Mouse (Mus musculus): ENCODE measurements around the gene Iqcn.

DNA sequence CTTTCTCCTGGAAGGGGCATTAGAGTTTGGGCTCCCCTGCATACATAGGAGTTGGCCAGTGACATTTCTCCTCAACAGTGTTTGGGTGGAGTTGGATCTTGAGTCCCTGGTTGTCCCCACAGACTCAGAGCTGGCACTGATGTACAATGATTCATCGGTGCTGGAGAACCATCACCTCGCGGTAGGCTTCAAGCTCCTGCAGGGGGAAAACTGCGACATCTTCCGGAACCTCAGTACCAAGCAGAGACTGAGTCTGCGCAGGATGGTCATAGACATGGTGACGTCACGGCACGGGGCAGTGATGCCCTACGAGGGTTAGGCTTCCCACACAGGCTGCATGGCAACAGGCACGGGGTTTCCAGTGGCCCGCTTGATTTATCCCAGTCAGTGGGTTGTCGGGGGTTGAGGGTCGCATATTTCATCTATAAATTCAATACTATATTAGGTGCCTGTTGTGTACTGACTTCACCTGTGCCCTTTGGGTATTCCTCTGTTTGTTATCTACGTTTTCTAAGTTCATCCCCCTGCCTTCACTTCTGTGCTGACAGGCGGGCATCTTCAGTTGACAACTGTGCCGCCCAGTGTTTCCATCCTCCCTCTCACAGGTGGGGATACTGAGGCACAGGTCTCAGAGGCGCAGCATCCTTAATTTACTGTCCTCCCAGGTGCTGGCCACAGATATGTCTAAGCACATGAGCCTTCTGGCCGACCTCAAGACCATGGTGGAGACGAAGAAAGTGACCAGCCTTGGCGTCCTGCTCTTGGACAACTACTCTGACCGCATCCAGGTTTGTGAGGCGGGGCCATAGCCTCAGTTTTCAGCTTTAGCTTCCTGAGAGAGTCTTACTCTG, 45.2 kb downstream of the Iqcn start:
- TF ChIP-seq NANOG (IDR thresholded peaks at IDR 0.05; ENCODE audit: borderline replicate concordance, low read length) (no peak), CTCF (conservative IDR thresholded peaks at IDR 0.05; ENCODE audit: low read length) (no peak), POU5F1 (IDR thresholded peaks at IDR 0.05; ENCODE audit: borderline replicate concordance, low read length) (no peak)
